Mouse (Mus musculus) bone marrow macrophage, adult 2 months (primary cell): ENCODE results near the gene Col23a1.

Experiments used
- CTCF ChIP-seq: IDR thresholded peaks from 2 replicates; pipeline ENCODE4 v1.5.1; 2012; ENCODE audit warnings: low read depth, mild to moderate bottlenecking, low read length, moderate library complexity
- POLR2A ChIP-seq: IDR thresholded peaks from 2 replicates; pipeline ENCODE4 v1.6.1; 2012; ENCODE audit warnings: mild to moderate bottlenecking, low read depth, low read length, borderline replicate concordance

DNA sequence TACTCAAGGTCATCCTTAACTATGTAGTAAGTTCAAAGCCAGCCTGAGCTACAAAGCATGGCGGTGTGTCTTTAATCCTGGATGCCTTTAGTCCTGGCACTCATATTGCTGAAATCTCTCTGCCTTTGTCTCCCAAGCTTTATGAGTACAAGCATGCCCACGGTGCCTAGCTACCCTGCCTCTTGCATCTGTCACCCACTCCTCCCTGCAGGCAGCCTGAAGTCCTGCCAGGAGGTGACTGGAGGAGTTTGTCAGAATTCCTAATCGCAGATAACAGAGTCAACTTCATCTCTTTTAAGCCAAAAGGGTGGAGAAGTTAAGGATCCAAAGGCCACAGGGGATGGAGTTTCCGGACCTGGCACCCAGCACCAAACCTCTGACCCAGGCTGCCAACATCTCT lies 203.7 kb downstream of the Col23a1 start:
- no peak for TF ChIP-seq POLR2A
- no peak for TF ChIP-seq CTCF
